Mouse (Mus musculus) ES-E14 (cell line): Measurements from ENCODE around the gene Carmil2. TPM values are rescaled to one million over a fixed set of nuclear protein-coding genes. Genes with fewer than 3 reads are reported as not detected.

Experiments used
- DNase-seq: peaks from one replicate; pipeline ENCODE4 v3.0.0-alpha.2; 2013; ENCODE audit warnings: low read depth, low spot score
- H3K27ac ChIP-seq: 2 replicates; pipeline ENCODE4 v1.5.1; 2012; ENCODE audit warnings: low read depth, mild to moderate bottlenecking, low read length, moderate library complexity, mixed read lengths; ENCODE audit not compliant: poor library complexity, insufficient read depth, severe bottlenecking
- H3K36me3 ChIP-seq: 2 replicates; pipeline ENCODE4 v1.6.1; 2012; ENCODE audit warnings: mild to moderate bottlenecking, low read length, moderate library complexity, mixed read lengths; ENCODE audit not compliant: control insufficient read depth, poor library complexity, insufficient read depth, severe bottlenecking
- H3K4me1 ChIP-seq, 2 experiments: fragments of 150-350 bp in 1 of 2; sonication (generic) in 1 of 2; 2 replicates each; pipeline ENCODE4 v1.6.1; 2012; ENCODE audit warnings: low read length in 2 of 2, mild to moderate bottlenecking in 1 of 2, mixed read lengths in 1 of 2; ENCODE audit not compliant: control insufficient read depth in 2 of 2, insufficient read depth in 2 of 2, poor library complexity in 1 of 2
- H3K4me3 ChIP-seq, 2 experiments: fragments of 150-350 bp in 1 of 2; sonication (generic) in 1 of 2; 2 replicates each; pipeline ENCODE4 v1.5.1; 2012; ENCODE audit warnings: low read length in 2 of 2, low read depth in 1 of 2, mild to moderate bottlenecking in 1 of 2, mixed read lengths in 1 of 2; ENCODE audit not compliant: insufficient read depth in 1 of 2, poor library complexity in 1 of 2, severe bottlenecking in 1 of 2
- H3K9ac ChIP-seq: 2 replicates; pipeline ENCODE4 v1.6.1; 2012; ENCODE audit warnings: low read depth, mild to moderate bottlenecking, low read length, mixed read lengths; ENCODE audit not compliant: poor library complexity, insufficient read depth, severe bottlenecking
- H3K9me3 ChIP-seq: fragments of 150-350 bp; sonication (generic); 2 replicates; pipeline ENCODE4 v1.6.1; 2012; ENCODE audit warnings: low read depth, mild to moderate bottlenecking, low read length; ENCODE audit not compliant: control insufficient read depth, insufficient read depth
- CHD2 ChIP-seq: IDR thresholded peaks from 2 replicates; pipeline ENCODE4 v1.6.1; 2014; ENCODE audit warnings: mild to moderate bottlenecking, low read depth, low read length, inconsistent platforms
- HCFC1 ChIP-seq: IDR thresholded peaks from 2 replicates; pipeline ENCODE4 v1.6.1; 2012; ENCODE audit warnings: low read length, inconsistent platforms, borderline replicate concordance; ENCODE audit not compliant: insufficient read depth
- MAFK ChIP-seq: IDR thresholded peaks from 2 replicates; pipeline ENCODE4 v1.6.1; 2014; ENCODE audit warnings: mild to moderate bottlenecking, low read depth, low read length, inconsistent platforms; ENCODE audit not compliant: insufficient read depth
- ZC3H11A ChIP-seq: IDR thresholded peaks from 2 replicates; pipeline ENCODE4 v1.6.1; 2012; ENCODE audit warnings: low read depth, mild to moderate bottlenecking, inconsistent platforms, low read length, borderline replicate concordance
- ZNF384 ChIP-seq: IDR thresholded peaks from 2 replicates; pipeline ENCODE4 v1.6.1; 2012; ENCODE audit warnings: low read depth, low read length, inconsistent platforms
- in situ Hi-C, 2 experiments: fragments of 600-800 bp; cut with MboI; formaldehyde crosslinking; loops; one replicate each; pipeline ENCODE4 v1.15.1; 2025; ENCODE audit warnings: low sequenced_read_pairs in 2 of 2, inconsistent platforms in 1 of 2; ENCODE audit not compliant: unreplicated experiment in 2 of 2
- total RNA-seq: library from RNA; depleted of rRNA; stranded (reverse); fragments of 300-350 nt; gene quantifications from 2 replicates; pipeline ENCODE4 v1.2.3, GENCODE M21; 2012

The Carmil2 gene
- total RNA-seq, 1 experiment: 1.6 TPM

GRCm38 (mm10) chr8:105661167-105661566, 24.9 kb upstream of the Carmil2 start:
- Histone ChIP-seq H3K27ac (no peak overlapping the region), H3K4me3 (no peak overlapping the region), H3K9ac (no peak overlapping the region), H3K9me3 (no peaks in the 10 kb centered on the region), H3K36me3 (peaks cover 9% of the 10 kb centered on the region), H3K4me1 (no peaks in the 10 kb centered on the region)
- TF ChIP-seq MAFK (no peak), ZNF384 (no peak), ZC3H11A (no peak), CHD2 (no peak), HCFC1 (no peak)
- in situ Hi-C loops: no loop called here
- DNase-seq: peak; percentile 44

- no peak for DNase-seq
- Histone ChIP-seq H3K9me3 (no peaks in the 10 kb centered on the region), H3K9ac (no peak overlapping the region), H3K27ac (no peak overlapping the region), H3K36me3 (peaks cover 42% of the 10 kb centered on the region), H3K4me1 (no peaks in the 10 kb centered on the region), H3K4me3 (no peak overlapping the region)
- in situ Hi-C loops: no loop called here
- no peak for TF ChIP-seq HCFC1
- TF ChIP-seq MAFK: no peak
- no peak for TF ChIP-seq CHD2
- no peak for TF ChIP-seq ZNF384
- TF ChIP-seq ZC3H11A: no peak
Measured at GRCm38 (mm10) chr8:105677891-105678290, 8.2 kb upstream of the Carmil2 start.

- H3K9ac ChIP-seq: peak overlapping the region; percentile 54; the same call in 1 of the 2 replicates
- H3K27ac ChIP-seq: no peak overlapping the region
- H3K4me1 ChIP-seq: peaks cover 3 to 14% of the 10 kb centered on the region in 2 experiments; a peak in 3 of 4 replicates
- no peak for DNase-seq
- in situ Hi-C loops: no loop called here
- no peak for TF ChIP-seq CHD2
- TF ChIP-seq ZNF384: 0 out of 2 replicates have a peak, but pooled peaks have one; percentile 9
- peaks cover 17% of the 10 kb centered on the region for H3K36me3 ChIP-seq
- peak overlapping the region in 1 of 2 experiments; percentile 50; a peak in 1 of 4 replicates for H3K4me3 ChIP-seq
- no peaks in the 10 kb centered on the region for H3K9me3 ChIP-seq
Measured at GRCm38 (mm10) chr8:105685325-105685724, 749 bp upstream of the Carmil2 start.

GRCm38 (mm10) chr8:105686551-105686950, 477 bp downstream of the Carmil2 start:
- DNase-seq: no peak
- in situ Hi-C loops: no loop called here
- no peak for TF ChIP-seq CHD2
- no peak for TF ChIP-seq ZC3H11A
- no peak for TF ChIP-seq HCFC1
- no peak for TF ChIP-seq MAFK
- no peak for TF ChIP-seq ZNF384

GRCm38 (mm10) chr8:105687512-105687911, 1.4 kb downstream of the Carmil2 start:
- H3K27ac ChIP-seq: no peak overlapping the region
- H3K9ac ChIP-seq: no peak overlapping the region
- H3K4me3 ChIP-seq: peak overlapping the region in 1 of 2 experiments; percentile 9; a peak in 2 of 4 replicates
- TF ChIP-seq ZC3H11A (no peak), CHD2 (no peak), HCFC1 (no peak), ZNF384 (no peak), MAFK (no peak)
- no peaks in the 10 kb centered on the region for H3K9me3 ChIP-seq
- H3K36me3 ChIP-seq: peaks cover 7% of the 10 kb centered on the region
- in situ Hi-C loops: no loop called here
- no peak for DNase-seq
- H3K4me1 ChIP-seq: peaks cover 3 to 14% of the 10 kb centered on the region in 2 experiments; a peak in 3 of 4 replicates

More at GRCm38 (mm10) chr8:105686551-105686950, 477 bp downstream of the Carmil2 start:
- Histone ChIP-seq H3K4me3 (peak overlapping the region; percentile 50 to 56; a peak in 3 of 4 replicates), H3K4me1 (peaks cover 3 to 14% of the 10 kb centered on the region in 2 experiments; a peak in 3 of 4 replicates), H3K27ac (no peak overlapping the region), H3K9ac (peak overlapping the region; percentile 54), H3K36me3 (peaks cover 7% of the 10 kb centered on the region), H3K9me3 (no peaks in the 10 kb centered on the region)
